Mouse (Mus musculus) liver, postnatal 0 days (tissue): ENCODE measurements around the gene Kif16b.

Experiments used
- CTCF ChIP-seq: sonication (generic); IDR thresholded peaks from 2 replicates; pipeline ENCODE4 v1.5.1; 2016; ENCODE audit warnings: antibody characterized with exemption, low read depth
- EP300 ChIP-seq: IDR thresholded peaks from 2 replicates; pipeline ENCODE4 v1.6.1; 2016; ENCODE audit warnings: antibody characterized with exemption, low read depth, mild to moderate bottlenecking

- no peak for TF ChIP-seq CTCF
- no peak for TF ChIP-seq EP300
Measured at GRCm38 (mm10) chr2:142930445-142930844, 29.1 kb upstream of the Kif16b start.
